In the genomic region with DNA sequence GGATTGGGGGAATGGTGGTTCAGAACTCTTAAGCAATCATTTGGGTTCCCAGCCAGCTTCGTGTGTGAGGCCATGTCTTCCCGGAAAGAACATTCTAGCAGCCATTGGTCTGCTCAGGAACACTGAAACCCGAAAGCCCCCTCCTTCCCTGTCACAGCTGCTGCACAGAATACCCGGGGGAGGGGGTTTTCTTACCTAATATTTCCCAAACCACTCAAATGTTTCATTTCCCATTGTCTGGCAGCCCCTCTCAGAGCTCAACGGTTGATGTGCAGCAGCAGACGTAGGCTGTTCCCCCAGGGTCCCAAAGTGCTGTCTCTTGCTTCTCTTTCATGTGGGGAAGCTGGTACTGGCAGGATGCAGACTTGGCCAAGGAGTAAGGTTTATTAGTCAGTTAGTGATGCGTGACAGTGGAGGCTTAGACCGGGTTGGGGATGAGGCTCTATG, we compare ENCODE assay signal across 15 mouse cellular contexts.
DNase-seq lines count a peak whose midpoint lies in the region; ATAC-seq and TF ChIP-seq lines count a peak whose summit lies in the region.
"Had no signal": no experiment of that assay in that cellular context is flagged by ENCODE, and none has a peak within 500 bp of the region (broad histone marks: within the 10 kb centered on the region; RNA-seq: fewer than 3 reads in every experiment).

No protein-coding gene starts in this region.

- TF ChIP-seq POLR2A in bone marrow, adult 2 months (IDR thresholded peaks at IDR 0.05; ENCODE audit: borderline replicate concordance, control insufficient read depth, low read depth, low read length) = no peak

- no peak for DNase-seq in limb, embryonic 10.5 days (ENCODE audit: low spot score)
- DNase-seq in midbrain, postnatal 0 days (ENCODE audit: low spot score) = peak; percentile 37
- no peak for DNase-seq in liver, postnatal 0 days
- DNase-seq in embryo, embryonic 10 days (ENCODE audit: low spot score) = no peak
- no peak for DNase-seq in layer of hippocampus, adult 11-12 months (ENCODE audit: low spot score)
- DNase-seq: cerebellum, adult 18-20 months; gastrocnemius, adult 2 months; heart, postnatal 10 days; liver, embryonic 13.5 days; right cerebral cortex, postnatal 25 days had no signal

- H3K36me3 ChIP-seq in limb, embryonic 12.5 days = no peaks in the 10 kb centered on the region
- no peaks in the 10 kb centered on the region for H3K36me3 ChIP-seq in limb, embryonic 10.5 days
- no peaks in the 10 kb centered on the region for H3K36me3 ChIP-seq in midbrain, postnatal 0 days (ENCODE audit: insufficient read depth, low read length)
- H3K36me3 ChIP-seq in midbrain, embryonic 16.5 days (ENCODE audit: control insufficient read depth, insufficient read depth, low read length) = no peaks in the 10 kb centered on the region
- H3K36me3 ChIP-seq in liver, postnatal 0 days (replicated peaks; ENCODE audit: insufficient read depth, low read length) = no peaks in the 10 kb centered on the region
- H3K36me3 ChIP-seq: forebrain, embryonic 15.5 days; liver, embryonic 13.5 days had no signal

- H3K27me3 ChIP-seq in limb, embryonic 12.5 days = peaks cover 23% of the 10 kb centered on the region
- peaks cover 62% of the 10 kb centered on the region for H3K27me3 ChIP-seq in limb, embryonic 10.5 days (ENCODE audit: low read depth, poor library complexity, severe bottlenecking)
- peaks cover 7% of the 10 kb centered on the region; the same call in 1 of the 2 replicates for H3K27me3 ChIP-seq in midbrain, postnatal 0 days (ENCODE audit: insufficient read depth, low read length)
- H3K27me3 ChIP-seq in midbrain, embryonic 16.5 days (ENCODE audit: control insufficient read depth, insufficient read depth, low read depth, low read length) = no peaks in the 10 kb centered on the region; the same call in 1 of the 2 replicates
- peaks cover 6% of the 10 kb centered on the region; the same call in 1 of the 2 replicates for H3K27me3 ChIP-seq in liver, postnatal 0 days (ENCODE audit: insufficient read depth, low read length)
- H3K27me3 ChIP-seq: forebrain, embryonic 15.5 days had no signal

- H3K9me3 ChIP-seq in limb, embryonic 12.5 days = no peaks in the 10 kb centered on the region
- no peaks in the 10 kb centered on the region for H3K9me3 ChIP-seq in limb, embryonic 10.5 days (replicated peaks)
- H3K9me3 ChIP-seq in midbrain, postnatal 0 days (ENCODE audit: low read length) = no peaks in the 10 kb centered on the region
- H3K9me3 ChIP-seq in midbrain, embryonic 16.5 days (replicated peaks; ENCODE audit: control insufficient read depth, low read length, poor library complexity, severe bottlenecking) = no peaks in the 10 kb centered on the region
- no peaks in the 10 kb centered on the region for H3K9me3 ChIP-seq in liver, postnatal 0 days (ENCODE audit: low read length)
- H3K9me3 ChIP-seq: forebrain, embryonic 15.5 days; liver, embryonic 13.5 days; megakaryocyte, embryonic 14.5 days had no signal

- H3K4me2 ChIP-seq in limb, embryonic 12.5 days = no peak overlapping the region
- no peak overlapping the region for H3K4me2 ChIP-seq in midbrain, postnatal 0 days (ENCODE audit: low read depth, low read length, poor library complexity, severe bottlenecking)
- no peak overlapping the region for H3K4me2 ChIP-seq in midbrain, embryonic 16.5 days (ENCODE audit: low read length)
- H3K4me2 ChIP-seq in liver, postnatal 0 days (ENCODE audit: low read depth, low read length) = no peak overlapping the region
- H3K4me2 ChIP-seq: forebrain, embryonic 15.5 days; liver, embryonic 13.5 days had no signal

- H3K4me1 ChIP-seq in limb, embryonic 12.5 days (replicated peaks) = peaks cover 33% of the 10 kb centered on the region
- H3K4me1 ChIP-seq in limb, embryonic 10.5 days = peaks cover 61% of the 10 kb centered on the region
- peaks cover 14% of the 10 kb centered on the region; the same call in 1 of the 2 replicates for H3K4me1 ChIP-seq in midbrain, postnatal 0 days (ENCODE audit: insufficient read depth, low read length)
- peaks cover 19% of the 10 kb centered on the region for H3K4me1 ChIP-seq in midbrain, embryonic 16.5 days (ENCODE audit: control insufficient read depth, insufficient read depth, low read length)
- H3K4me1 ChIP-seq in bone marrow, adult 2 months (ENCODE audit: control insufficient read depth, insufficient read depth, low read length) = peaks cover 6% of the 10 kb centered on the region; the same call in 1 of the 2 replicates
- H3K4me1 ChIP-seq in liver, postnatal 0 days (ENCODE audit: insufficient read depth) = peaks cover 44% of the 10 kb centered on the region

- H3K4me3 ChIP-seq in limb, embryonic 12.5 days (replicated peaks) = no peak overlapping the region
- H3K4me3 ChIP-seq in limb, embryonic 10.5 days = no peak overlapping the region
- no peak overlapping the region for H3K4me3 ChIP-seq in midbrain, postnatal 0 days (ENCODE audit: low read depth, low read length)
- no peak overlapping the region for H3K4me3 ChIP-seq in midbrain, embryonic 16.5 days (ENCODE audit: low read depth, low read length)
- H3K4me3 ChIP-seq in bone marrow, adult 2 months (replicated peaks; ENCODE audit: control insufficient read depth, low read depth, low read length) = no peak overlapping the region
- H3K4me3 ChIP-seq in liver, postnatal 0 days (ENCODE audit: low read depth, low read length) = no peak overlapping the region
- H3K4me3 ChIP-seq: forebrain, embryonic 15.5 days; gastrocnemius, adult 2 months; liver, embryonic 13.5 days; megakaryocyte, embryonic 14.5 days had no signal

- no peak for ATAC-seq in limb, embryonic 12.5 days (ENCODE audit: insufficient number of reproducible peaks, insufficient read depth, low FRiP score, low TSS enrichment, low read depth)
- ATAC-seq in midbrain, postnatal 0 days (ENCODE audit: low FRiP score) = no peak
- no peak for ATAC-seq in midbrain, embryonic 16.5 days
- ATAC-seq in liver, postnatal 0 days = no peak
- ATAC-seq: forebrain, embryonic 15.5 days had no signal

- no peak overlapping the region for H3K27ac ChIP-seq in limb, embryonic 12.5 days
- H3K27ac ChIP-seq in limb, embryonic 10.5 days = no peak overlapping the region
- no peak overlapping the region for H3K27ac ChIP-seq in midbrain, postnatal 0 days (ENCODE audit: low read depth, low read length)
- no peak overlapping the region for H3K27ac ChIP-seq in midbrain, embryonic 16.5 days (ENCODE audit: low read length)
- peak overlapping the region; percentile 24; the same call in 1 of the 2 replicates for H3K27ac ChIP-seq in bone marrow, adult 2 months (ENCODE audit: control insufficient read depth, insufficient read depth, low read depth, low read length, poor library complexity)
- peak overlapping the region; percentile 69; the same call in 1 of the 2 replicates for H3K27ac ChIP-seq in liver, postnatal 0 days (ENCODE audit: low read depth)
- H3K27ac ChIP-seq: forebrain, embryonic 15.5 days; gastrocnemius, adult 2 months had no signal

- TF ChIP-seq CTCF in midbrain, postnatal 0 days (IDR thresholded peaks at IDR 0.05) = no peak
- TF ChIP-seq CTCF in bone marrow, adult 2 months (IDR thresholded peaks at IDR 0.05; ENCODE audit: control insufficient read depth, insufficient read depth, low read length) = no peak
- no peak for TF ChIP-seq CTCF in liver, postnatal 0 days (IDR thresholded peaks at IDR 0.05; ENCODE audit: low read depth)

- 0 out of 2 replicates have a peak overlapping the region, but pooled peaks have one; percentile 18 for H3K9ac ChIP-seq in limb, embryonic 12.5 days (replicated peaks)
- H3K9ac ChIP-seq in midbrain, postnatal 0 days (replicated peaks; ENCODE audit: low read length, poor library complexity, severe bottlenecking) = no peak overlapping the region
- no peak overlapping the region for H3K9ac ChIP-seq in midbrain, embryonic 16.5 days (ENCODE audit: low read depth, low read length)
- H3K9ac ChIP-seq in liver, postnatal 0 days (replicated peaks) = no peak overlapping the region
- H3K9ac ChIP-seq: forebrain, embryonic 15.5 days; liver, embryonic 13.5 days had no signal

- no peak for TF ChIP-seq EP300 in liver, postnatal 0 days (IDR thresholded peaks at IDR 0.05; ENCODE audit: low read depth)

- 56% methylated on average over 8 of the region's 8 CpGs for WGBS in limb, embryonic 12.5 days
- WGBS in limb, embryonic 10.5 days = 76% methylated on average over 8 of the region's 8 CpGs
- WGBS in midbrain, postnatal 0 days = 36% methylated on average over 8 of the region's 8 CpGs
- 34% methylated on average over 8 of the region's 8 CpGs for WGBS in midbrain, embryonic 16.5 days
- 17% methylated on average over 8 of the region's 8 CpGs for WGBS in bone marrow, adult 2 months
- 47% methylated on average over 8 of the region's 8 CpGs for WGBS in liver, postnatal 0 days (ENCODE audit: insufficient replicate concordance)

Comparison
In these comparisons a context has a peak if more than half of its experiments do, and no peak if none do; other contexts are left out.
1. H3K27ac ChIP-seq: peak in bone marrow, adult 2 months (single experiment) and liver, postnatal 0 days (single experiment); none in limb, embryonic 12.5 days (single experiment), limb, embryonic 10.5 days (single experiment), midbrain, postnatal 0 days (single experiment) and midbrain, embryonic 16.5 days (single experiment).